ENCODE assay signal across 8 mouse cellular contexts in the genomic region with DNA sequence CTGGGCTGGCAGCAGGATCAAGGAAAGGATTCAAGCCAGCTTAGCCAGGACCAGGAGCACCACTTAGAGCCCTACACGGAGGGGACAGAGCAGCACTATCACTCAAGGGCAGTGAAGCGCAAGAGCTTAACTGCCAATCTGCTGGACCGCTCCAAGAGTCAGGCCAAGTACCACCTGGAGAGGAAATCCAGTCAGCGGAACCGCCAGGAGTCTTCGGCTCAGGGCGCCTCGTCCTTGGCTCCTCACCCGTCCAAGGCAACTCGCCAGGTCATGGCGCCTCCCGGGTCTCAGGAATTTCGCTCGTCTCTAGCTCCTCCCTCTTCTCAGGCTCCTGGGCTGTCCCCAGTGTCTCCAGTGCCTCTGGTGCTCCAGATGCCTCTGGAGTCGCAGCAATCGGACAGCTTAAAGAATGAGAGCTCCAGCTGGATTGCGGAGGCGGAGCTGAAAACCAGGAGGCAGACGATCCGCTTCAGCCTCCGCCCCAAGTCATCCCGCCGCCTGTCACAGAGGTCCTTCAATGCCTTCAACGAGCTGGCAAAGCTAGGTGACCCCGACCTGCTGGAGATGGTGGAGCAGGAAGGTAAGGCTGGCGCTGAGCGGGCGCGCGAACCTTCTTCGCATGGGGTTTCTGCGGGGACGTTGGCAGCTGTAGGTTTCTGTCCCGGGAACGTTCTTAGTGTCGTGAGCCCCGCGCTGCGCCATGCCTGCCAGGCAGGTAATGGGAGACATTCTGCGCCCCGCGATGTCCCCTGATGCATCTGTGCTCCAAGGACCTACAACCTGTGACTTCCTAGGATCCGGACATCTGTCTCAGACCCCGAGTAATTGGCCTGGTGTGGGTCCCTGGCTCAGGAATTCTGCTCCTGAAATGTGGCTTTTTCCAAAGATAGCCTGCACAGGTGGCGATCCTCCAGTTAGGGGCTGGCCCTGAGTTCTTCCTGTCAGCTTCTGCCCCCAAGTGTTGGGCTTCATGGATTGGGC. TPM values are rescaled to one million over a fixed set of nuclear protein-coding genes. Genes with fewer than 3 reads are reported as not detected.
DNase-seq lines count a peak whose midpoint lies in the region; ATAC-seq and TF ChIP-seq lines count a peak whose summit lies in the region.

A gene (plus strand): TSS at position 359 of the 981 bp plus-strand sequence.

- ATAC-seq in embryonic facial prominence, embryonic 15.5 days (ENCODE audit: insufficient number of reproducible peaks, low FRiP score, low TSS enrichment, low read depth), result 0 out of 2 replicates have a peak, but pooled peaks have one; percentile 54
- peak; percentile 71; the same call in 1 of the 2 replicates for ATAC-seq in heart, embryonic 12.5 days (ENCODE audit: insufficient number of reproducible peaks, low FRiP score)
- ATAC-seq in kidney, postnatal 0 days (replicated peaks; ENCODE audit: low FRiP score, low read depth), result peak; percentile 94
- ATAC-seq in limb, embryonic 15.5 days (ENCODE audit: insufficient number of reproducible peaks, low FRiP score, low TSS enrichment, low read depth), result peak; percentile 55; the same call in 1 of the 2 replicates

- TF ChIP-seq POLR2A in brain, embryonic 14.5 days (IDR thresholded peaks at IDR 0.05; ENCODE audit: borderline replicate concordance, extremely low read depth, insufficient read depth, insufficient read length, poor library complexity, severe bottlenecking), result no peak
- no peak for TF ChIP-seq POLR2A in testis, adult 2 months (IDR thresholded peaks at IDR 0.05; ENCODE audit: control insufficient read depth, low read depth, low read length)

- H3K4me1 ChIP-seq in embryonic facial prominence, embryonic 15.5 days, result 0 out of 2 replicates have a peak, but pooled peaks cover 9% of the 10 kb centered on the region
- H3K4me1 ChIP-seq in heart, embryonic 12.5 days (replicated peaks), result 0 out of 2 replicates have a peak, but pooled peaks cover 4% of the 10 kb centered on the region
- H3K4me1 ChIP-seq in kidney, postnatal 0 days (replicated peaks; ENCODE audit: insufficient read depth, low read length), result no peaks in the 10 kb centered on the region
- peaks cover 11% of the 10 kb centered on the region for H3K4me1 ChIP-seq in limb, embryonic 15.5 days
- H3K4me1 ChIP-seq in testis, adult 2 months (ENCODE audit: control insufficient read depth, insufficient read depth, low read length), result peaks cover 18% of the 10 kb centered on the region

- WGBS in embryonic facial prominence, embryonic 15.5 days, result 2% methylated on average over 45 of the region's 45 CpGs
- WGBS in heart, embryonic 12.5 days, result 4% methylated on average over 45 of the region's 45 CpGs
- 2% methylated on average over 45 of the region's 45 CpGs for WGBS in kidney, postnatal 0 days
- 3% methylated on average over 45 of the region's 45 CpGs for WGBS in limb, embryonic 15.5 days

- peak within 1 kb of the TSS; percentile 42 for H3K4me3 ChIP-seq in embryonic facial prominence, embryonic 15.5 days (replicated peaks)
- H3K4me3 ChIP-seq in heart, embryonic 12.5 days, result peak within 1 kb of the TSS; percentile 56
- H3K4me3 ChIP-seq in kidney, postnatal 0 days (replicated peaks; ENCODE audit: low read depth, low read length), result peak within 1 kb of the TSS; percentile 42
- H3K4me3 ChIP-seq in limb, embryonic 15.5 days, result peak within 1 kb of the TSS; percentile 42
- peak within 1 kb of the TSS; percentile 92 for H3K4me3 ChIP-seq in testis, adult 2 months (ENCODE audit: control insufficient read depth, low read depth, low read length)

- 0 out of 2 replicates have a peak, but pooled peaks cover 8% of the 10 kb centered on the region for H3K27me3 ChIP-seq in embryonic facial prominence, embryonic 15.5 days
- H3K27me3 ChIP-seq in heart, embryonic 12.5 days (replicated peaks), result peaks cover 21% of the 10 kb centered on the region
- H3K27me3 ChIP-seq in kidney, postnatal 0 days (ENCODE audit: insufficient read depth, low read length), result no peaks in the 10 kb centered on the region
- H3K27me3 ChIP-seq in limb, embryonic 15.5 days, result peaks cover 19% of the 10 kb centered on the region
- H3K27me3 ChIP-seq in testis, adult 2 months (ENCODE audit: control insufficient read depth, insufficient read depth, low read length), result no peaks in the 10 kb centered on the region

- peak within 1 kb of the TSS; percentile 2; the same call in 1 of the 2 replicates for H3K9ac ChIP-seq in embryonic facial prominence, embryonic 15.5 days
- peak within 1 kb of the TSS; percentile 52; the same call in 1 of the 2 replicates for H3K9ac ChIP-seq in heart, embryonic 12.5 days
- H3K9ac ChIP-seq in kidney, postnatal 0 days (ENCODE audit: low read depth, low read length), result 0 out of 2 replicates have a peak within 1 kb of the TSS, but pooled peaks have one; percentile 31
- peak within 1 kb of the TSS; percentile 18; the same call in 1 of the 2 replicates for H3K9ac ChIP-seq in limb, embryonic 15.5 days

- H3K36me3 ChIP-seq in embryonic facial prominence, embryonic 15.5 days, result no peaks in the 10 kb centered on the region
- no peaks in the 10 kb centered on the region for H3K36me3 ChIP-seq in heart, embryonic 12.5 days
- no peaks in the 10 kb centered on the region for H3K36me3 ChIP-seq in kidney, postnatal 0 days (ENCODE audit: insufficient read depth, low read length)
- no peaks in the 10 kb centered on the region for H3K36me3 ChIP-seq in limb, embryonic 15.5 days
- H3K36me3 ChIP-seq in testis, adult 2 months (ENCODE audit: control insufficient read depth, insufficient read depth, low read length), result no peaks in the 10 kb centered on the region

- TF ChIP-seq CTCF in brain, embryonic 14.5 days (IDR thresholded peaks at IDR 0.05; ENCODE audit: borderline replicate concordance, extremely low read depth, insufficient read depth, insufficient read length), result no peak
- TF ChIP-seq CTCF in kidney, postnatal 0 days (IDR thresholded peaks at IDR 0.05; ENCODE audit: low read depth), result no peak
- TF ChIP-seq CTCF in testis, adult 2 months (IDR thresholded peaks at IDR 0.05; ENCODE audit: control insufficient read depth, insufficient read depth, insufficient replicate concordance, low read depth, low read length), result no peak

- no peaks in the 10 kb centered on the region for H3K9me3 ChIP-seq in embryonic facial prominence, embryonic 15.5 days (replicated peaks)
- no peaks in the 10 kb centered on the region for H3K9me3 ChIP-seq in heart, embryonic 12.5 days (replicated peaks)
- H3K9me3 ChIP-seq in kidney, postnatal 0 days (replicated peaks; ENCODE audit: low read length), result no peaks in the 10 kb centered on the region
- no peaks in the 10 kb centered on the region for H3K9me3 ChIP-seq in limb, embryonic 15.5 days

- H3K4me2 ChIP-seq in embryonic facial prominence, embryonic 15.5 days (replicated peaks), result peak within 1 kb of the TSS; percentile 75
- peak within 1 kb of the TSS; percentile 94 for H3K4me2 ChIP-seq in heart, embryonic 12.5 days
- peak within 1 kb of the TSS; percentile 88 for H3K4me2 ChIP-seq in kidney, postnatal 0 days (ENCODE audit: low read length)
- H3K4me2 ChIP-seq in limb, embryonic 15.5 days, result peak within 1 kb of the TSS; percentile 78

- H3K27ac ChIP-seq in embryonic facial prominence, embryonic 15.5 days (replicated peaks), result no peak within 1 kb of the TSS
- H3K27ac ChIP-seq in heart, embryonic 12.5 days (ENCODE audit: poor library complexity, severe bottlenecking), result no peak within 1 kb of the TSS
- no peak within 1 kb of the TSS for H3K27ac ChIP-seq in kidney, postnatal 0 days
- no peak within 1 kb of the TSS for H3K27ac ChIP-seq in limb, embryonic 15.5 days
- peak within 1 kb of the TSS; percentile 66 for H3K27ac ChIP-seq in testis, adult 2 months (ENCODE audit: control insufficient read depth, insufficient read depth, low read depth, low read length)

- peak; percentile 63 for DNase-seq in brain, embryonic 14.5 days (ENCODE audit: low read depth)
- DNase-seq in kidney, postnatal 0 days (ENCODE audit: low spot score), result peak; percentile 67
- peak; percentile 54 for DNase-seq in neural tube, embryonic 10.5 days (ENCODE audit: extremely low spot score, low spot score)
- no peak for DNase-seq in c-Kit-positive CD71-positive TER-119-positive erythroid progenitor cells, embryonic 14.5 days (ENCODE audit: low spot score)

RNA-seq across cellular contexts. Expression of the gene that starts here (rescaled TPM):
- 0.35 and 0.57 TPM in 2 replicates for polyA plus RNA-seq in brain, embryonic 14.5 days (2012; rRNA removed)
- polyA plus RNA-seq in embryonic facial prominence, embryonic 15.5 days (2015; fragmentation: Nextera tagmentation; extraction: Ambion mirVana), result 0.67 and 0.68 TPM in 2 replicates
- 0.49 and 0.62 TPM in 2 replicates for polyA plus RNA-seq in heart, embryonic 12.5 days (2016; fragmentation: Nextera tagmentation; extraction: Ambion mirVana)
- 2.3 and 2.4 TPM in 2 replicates for polyA plus RNA-seq in kidney, postnatal 0 days (2015; fragmentation: Nextera tagmentation; extraction: Ambion mirVana)
- 0.50 and 1.1 TPM in 2 replicates for polyA plus RNA-seq in limb, embryonic 15.5 days (2015; fragmentation: Nextera tagmentation; extraction: Ambion mirVana)
- polyA plus RNA-seq in testis, adult 2 months (2012; rRNA removed), result 0.78 and 1.2 TPM in 2 replicates

Comparison
In these comparisons a context has a peak if more than half of its experiments do, and no peak if none do; other contexts are left out.
1. Peak in DNase-seq in brain, embryonic 14.5 days; RNA of the gene not detected or under 1 TPM.
2. Peak in ATAC-seq, H3K4me3 ChIP-seq, H3K9ac ChIP-seq and H3K4me2 ChIP-seq in embryonic facial prominence, embryonic 15.5 days; RNA of the gene not detected or under 1 TPM.
3. Peak in ATAC-seq, H3K4me3 ChIP-seq, H3K9ac ChIP-seq and H3K4me2 ChIP-seq in heart, embryonic 12.5 days; RNA of the gene not detected or under 1 TPM.
4. H3K4me3 ChIP-seq: peak in every context shown above with its lines; median percentile 92 in testis, adult 2 months; 56 in heart, embryonic 12.5 days; 42 in embryonic facial prominence, embryonic 15.5 days; 42 in kidney, postnatal 0 days; 42 in limb, embryonic 15.5 days.
5. H3K9ac ChIP-seq: peak in every context shown above with its lines; median percentile 52 in heart, embryonic 12.5 days; 31 in kidney, postnatal 0 days; 18 in limb, embryonic 15.5 days; 2 in embryonic facial prominence, embryonic 15.5 days.